Mouse (Mus musculus) urinary bladder, postnatal 14 days (tissue): Measurements from ENCODE around the gene Epor.
A peak's percentile ranks its signal among the peaks of the same experiment; 100 is the strongest.

Experiments used
- DNase-seq: peaks from one replicate; pipeline ENCODE4 v3.0.0; 2021; ENCODE audit warnings: low spot score

The Epor gene

DNA sequence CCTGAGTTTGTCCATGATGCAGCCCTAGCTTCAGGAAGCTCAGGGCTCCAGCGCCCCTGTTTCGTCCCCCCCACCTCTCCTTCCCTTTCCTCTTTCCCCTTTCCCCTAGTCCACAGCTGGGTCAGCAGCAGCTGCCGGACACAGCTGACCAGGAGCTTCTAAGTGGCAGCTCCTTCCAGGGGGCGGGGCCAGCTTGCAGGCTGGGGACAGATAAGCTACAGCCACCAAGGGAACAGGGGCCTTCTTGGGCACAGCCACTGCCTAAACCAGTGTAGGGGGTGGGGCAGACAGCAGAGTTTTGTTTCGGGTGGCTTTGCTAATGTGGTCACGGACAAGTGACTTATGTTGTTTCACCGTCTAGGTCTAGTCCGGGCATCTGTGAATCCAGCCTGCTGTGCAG is at the start of gene Epor:
Epor (minus strand) TSS at position 90 of the 400 bp plus-strand sequence.
- DNase-seq: no peak

DNA sequence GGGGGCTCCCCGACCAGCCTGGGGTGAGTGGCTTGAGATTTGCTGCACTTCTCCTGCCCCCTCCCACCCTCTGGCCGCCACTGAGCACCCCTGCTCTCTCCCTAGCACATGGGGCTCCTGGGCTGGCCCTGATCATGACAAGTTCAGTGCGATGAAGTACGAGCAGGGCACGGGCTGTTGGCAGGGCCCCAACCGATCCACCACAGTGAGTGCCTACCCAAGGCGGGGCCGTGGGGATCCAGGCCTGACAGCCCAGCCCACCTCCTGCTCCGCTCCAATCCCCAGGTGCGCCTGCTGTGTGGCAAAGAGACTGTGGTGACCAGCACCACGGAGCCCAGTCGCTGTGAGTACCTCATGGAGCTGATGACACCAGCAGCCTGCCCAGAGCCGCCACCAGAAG is 49.4 kb upstream of the Epor start:
- DNase-seq: no peak

DNA sequence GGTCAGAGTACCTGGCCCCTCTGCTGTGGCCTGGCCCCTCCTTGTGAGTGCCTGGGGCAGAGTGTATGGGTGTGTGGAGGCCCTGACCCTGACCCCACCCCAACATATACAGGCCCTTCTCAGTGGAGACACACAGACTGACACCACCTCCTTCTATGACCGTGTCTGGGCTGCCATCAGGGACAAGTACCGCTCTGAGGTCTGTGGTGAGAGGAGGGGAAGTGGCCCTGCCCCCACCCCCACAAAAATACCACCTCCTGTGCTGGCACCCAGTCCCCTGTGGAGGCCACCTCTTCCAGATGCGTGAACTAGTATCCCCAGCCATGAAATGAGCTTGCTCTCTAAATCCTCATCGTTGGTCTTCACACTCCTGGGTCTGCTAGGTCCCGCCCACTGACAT is 47.7 kb upstream of the Epor start:
- DNase-seq: no peak

DNA sequence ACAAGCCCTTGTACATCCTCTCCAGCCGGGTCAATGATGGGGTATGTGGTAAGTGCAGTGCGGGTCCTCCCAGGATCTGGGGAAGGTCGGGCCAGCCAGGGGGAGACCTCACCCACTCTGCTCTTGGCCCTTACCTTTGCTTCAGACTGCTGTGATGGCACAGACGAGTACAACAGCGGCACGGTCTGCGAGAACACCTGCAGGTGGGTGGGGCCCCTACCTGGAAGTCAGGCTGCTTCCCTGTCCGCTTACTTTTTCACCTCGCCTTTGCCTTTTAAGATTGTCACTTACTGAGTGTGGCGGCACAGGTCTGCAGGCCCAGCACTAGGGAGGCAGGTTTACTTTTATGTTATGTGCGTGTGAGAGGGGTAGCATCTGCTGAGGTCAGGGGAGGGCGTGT is 41.2 kb upstream of the Epor start:
- DNase-seq: no peak

- peak; percentile 17 for DNase-seq
These were observed 39.9 kb upstream of the Epor start for GRCm38 (mm10) chr9:22003163-22003554.

- DNase-seq: peak; percentile 100
These were observed 39.2 kb upstream of the Epor start, which contains the start of the genes Ccdc151 and Prkcsh for GRCm38 (mm10) chr9:22002194-22003162. Gene Ccdc151 (minus strand): TSS chr9:22002634. Gene Prkcsh (plus strand): TSS chr9:22002806.

DNA sequence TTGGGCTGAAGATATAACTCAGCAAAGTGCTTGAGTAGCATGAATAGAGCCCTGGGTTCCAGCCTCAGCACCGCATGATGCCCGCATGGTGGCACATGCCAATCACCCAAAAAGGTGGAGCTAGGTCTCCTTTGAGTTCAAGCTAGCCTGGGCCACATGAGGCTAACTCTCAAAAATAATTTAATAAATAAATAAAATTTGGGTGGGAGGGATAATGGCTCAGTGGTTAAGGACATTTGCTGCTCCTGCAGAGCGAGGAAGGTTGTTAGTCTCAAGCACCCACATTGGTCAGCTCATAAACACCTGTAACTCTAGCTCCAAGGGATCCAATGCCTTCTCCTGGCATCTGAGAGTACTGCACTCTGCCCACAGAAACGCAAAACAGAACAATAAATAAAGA is 38.3 kb upstream of the Epor start:
- DNase-seq: no peak

- no peak for DNase-seq
These were observed 37.0 kb upstream of the Epor start for GRCm38 (mm10) chr9:22000296-22000695.

GRCm38 (mm10) chr9:21996178-21996867 is 33.0 kb upstream of the Epor start:
- DNase-seq: no peak

GRCm38 (mm10) chr9:21992227-21992626 is 28.9 kb upstream of the Epor start:
- DNase-seq: no peak

DNA sequence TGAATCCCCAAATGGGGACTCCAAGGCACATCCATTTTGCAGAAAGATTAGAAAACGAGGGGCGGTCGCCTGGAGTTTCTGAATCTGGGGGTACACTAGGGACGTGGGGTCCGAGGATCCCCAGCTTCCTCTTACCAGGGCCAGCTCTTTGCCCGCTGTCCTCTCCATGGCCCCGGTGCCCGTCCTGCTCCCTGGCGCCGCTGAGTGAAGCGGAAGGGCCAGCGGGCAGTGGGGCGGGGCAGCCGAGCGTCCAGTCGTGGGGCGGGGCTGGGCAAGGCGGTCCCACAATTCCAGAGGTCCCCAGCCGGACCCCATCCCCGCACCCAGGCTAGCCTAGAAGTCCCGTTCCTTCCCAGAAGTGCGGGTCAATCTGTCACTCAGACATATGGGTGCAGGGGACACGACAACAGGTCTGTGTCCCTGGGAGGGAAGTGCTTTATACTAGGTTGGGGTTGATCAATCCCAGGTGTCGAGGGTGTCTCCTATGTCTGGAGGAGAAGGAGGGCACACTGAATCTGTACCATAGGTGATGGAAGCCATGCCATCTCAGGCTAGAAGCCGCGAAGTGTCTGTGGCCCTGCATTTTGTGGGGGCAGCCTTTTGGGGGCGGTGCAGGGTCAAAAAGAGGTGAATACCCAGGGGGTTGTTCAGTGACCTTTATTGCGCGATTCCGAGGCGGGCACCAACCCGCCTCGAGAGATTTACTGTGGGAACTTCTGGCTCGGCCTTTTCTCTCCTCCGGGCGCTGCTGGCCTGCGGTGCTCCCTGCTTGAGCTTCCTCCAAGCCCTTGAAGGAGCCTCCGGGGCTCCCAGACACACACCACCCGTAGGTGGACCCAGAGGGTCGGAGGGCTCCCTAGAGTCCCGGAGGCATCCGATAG is 26.2 kb upstream of the Epor start, which contains the start of gene Rgl3:
Rgl3 (minus strand) TSS at position 217 of the 881 bp plus-strand sequence.
- DNase-seq: peak; percentile 70

GRCm38 (mm10) chr9:21988421-21989101 is 25.3 kb upstream of the Epor start:
- DNase-seq: peak; percentile 47

DNA sequence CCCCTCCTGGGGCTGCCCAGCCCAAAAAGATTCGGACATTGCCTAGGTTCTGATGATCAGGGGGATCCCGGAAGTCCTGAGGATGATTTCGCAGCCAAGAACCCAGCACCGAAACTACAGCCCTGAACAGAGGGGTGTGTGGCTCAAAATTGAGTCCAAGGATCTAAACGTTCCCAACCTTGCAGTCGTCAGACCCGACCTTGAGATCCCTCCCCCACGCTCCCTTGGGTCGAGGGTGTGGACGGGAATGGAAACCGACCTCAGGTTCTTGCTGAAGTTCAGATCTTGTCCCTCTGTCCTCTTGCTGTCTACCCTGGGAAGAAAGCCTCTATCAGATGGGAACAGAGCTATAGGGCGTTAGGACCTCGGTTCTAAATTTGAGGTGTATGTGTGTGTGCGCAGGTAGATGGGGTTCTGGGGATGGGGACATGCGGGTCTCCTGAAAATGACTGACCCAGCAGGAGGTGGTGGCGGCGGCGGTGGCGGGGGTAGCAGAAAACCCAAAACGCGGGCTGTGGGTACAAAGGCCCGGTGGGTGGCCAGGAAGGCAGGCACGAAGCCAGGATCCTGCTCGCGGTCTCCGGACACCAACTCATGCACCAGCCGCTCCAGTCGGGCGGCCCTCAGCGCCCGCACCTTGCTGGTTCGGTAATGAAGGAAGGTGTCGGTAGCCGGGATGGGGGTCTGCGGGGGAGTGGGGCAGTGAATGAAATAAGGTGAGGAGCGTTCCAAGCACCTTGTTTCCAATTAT is 24.5 kb upstream of the Epor start:
- no peak for DNase-seq

DNA sequence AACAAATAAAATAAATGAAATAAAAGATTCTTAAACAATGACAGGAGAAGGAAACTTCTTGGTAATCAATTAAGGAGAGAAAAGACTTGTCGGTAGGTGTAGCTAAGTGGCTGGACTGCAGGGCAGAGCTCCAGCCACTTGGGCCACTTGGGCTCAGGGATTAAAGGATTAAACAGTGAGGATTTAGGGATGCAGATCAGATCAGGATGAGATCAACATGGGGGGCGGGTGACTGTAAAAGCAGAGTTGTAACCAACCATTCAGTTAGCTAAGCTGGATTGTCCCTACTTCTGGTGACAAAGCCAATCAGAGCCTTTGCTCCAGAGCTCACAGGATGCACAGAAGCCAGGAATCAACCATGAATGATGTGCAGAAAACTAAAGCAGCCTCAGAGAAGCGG is 20.6 kb upstream of the Epor start:
- no peak for DNase-seq

GRCm38 (mm10) chr9:21978398-21979128 is 15.3 kb upstream of the Epor start:
- no peak for DNase-seq

- DNase-seq: no peak
These were observed 14.7 kb upstream of the Epor start for GRCm38 (mm10) chr9:21977972-21978371.

DNA sequence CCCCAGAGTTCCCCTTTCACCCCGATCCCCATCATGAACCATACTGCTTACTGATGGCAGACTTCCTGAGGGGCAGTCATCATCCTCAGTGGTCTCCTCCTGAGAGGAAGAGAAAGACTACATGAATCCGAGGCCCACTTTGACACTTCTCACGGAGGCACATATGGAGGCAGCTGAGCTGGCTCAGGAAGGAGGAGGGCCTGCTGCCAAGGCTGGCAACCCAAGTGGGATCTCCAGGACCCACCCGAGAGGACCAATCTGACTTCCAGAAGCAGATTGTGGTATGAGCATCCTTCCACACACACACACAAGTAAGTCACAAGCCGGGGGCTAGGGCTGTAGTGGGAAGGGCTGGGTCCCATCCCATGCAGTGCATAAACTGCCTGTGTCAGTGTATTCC is 14.0 kb upstream of the Epor start:
- DNase-seq: no peak

DNA sequence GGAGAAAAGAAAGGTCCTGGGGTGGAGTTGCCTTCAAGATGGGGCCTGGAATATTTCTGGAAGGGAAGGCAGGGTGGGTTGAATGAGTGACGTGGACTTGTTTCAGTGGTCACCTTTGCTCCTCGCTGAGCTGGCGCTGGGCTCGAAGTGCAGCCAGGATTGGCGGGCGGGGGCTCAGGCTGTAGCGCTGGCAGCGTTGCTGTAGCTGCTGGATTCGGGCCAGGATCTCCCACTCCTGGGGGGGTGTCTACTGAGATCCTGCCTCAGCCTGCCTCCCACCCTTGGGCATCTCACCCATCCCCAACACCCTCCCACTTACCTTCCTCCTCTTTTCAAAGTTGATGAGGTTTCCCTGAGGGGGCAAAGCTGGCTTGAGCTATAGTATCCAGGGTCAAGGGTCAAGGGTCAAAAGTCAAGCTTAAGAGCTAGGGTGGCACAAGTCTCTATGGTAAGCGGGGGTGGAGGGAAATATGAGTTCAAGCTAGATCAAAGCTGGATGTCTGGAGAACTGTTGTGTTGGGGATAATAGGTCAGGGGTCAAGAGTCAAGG is 13.4 kb upstream of the Epor start:
- no peak for DNase-seq

DNA sequence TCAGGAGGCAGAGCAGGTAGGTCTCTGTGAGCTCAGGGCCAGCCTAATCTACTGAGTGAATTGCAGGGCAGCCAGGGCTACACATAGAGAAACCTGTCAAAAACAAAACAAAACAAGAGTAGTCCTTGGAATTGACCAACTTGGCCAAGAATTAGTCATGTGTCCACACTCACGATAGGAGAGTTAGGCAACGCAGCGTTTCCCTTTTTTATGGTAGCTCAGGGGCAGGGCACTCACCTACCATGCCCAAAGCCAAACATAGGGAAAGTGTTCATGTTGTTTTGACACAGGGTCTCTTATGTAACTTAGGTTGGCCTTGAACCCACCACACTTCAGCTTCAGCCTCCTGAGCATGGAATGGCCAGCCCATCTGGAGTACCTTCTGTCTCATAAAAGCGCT is 6.0 kb upstream of the Epor start:
- no peak for DNase-seq

- no peak for DNase-seq
These were observed 5.6 kb upstream of the Epor start for GRCm38 (mm10) chr9:21968883-21969282.
